ENCODE assay signal across 18 mouse cellular contexts in genomic region chr6:87875562-87875961, GRCm38 (mm10). TPM values are rescaled to one million over a fixed set of nuclear protein-coding genes. Genes with fewer than 3 reads are reported as not detected.
A peak's percentile ranks its signal among the peaks of the same experiment; 100 is the strongest.
DNase-seq lines count a peak whose midpoint lies in the region; ATAC-seq and TF ChIP-seq lines count a peak whose summit lies in the region.
"Had no signal": no experiment of that assay in that cellular context is flagged by ENCODE, and none has a peak within 500 bp of the region (broad histone marks: within the 10 kb centered on the region; RNA-seq: fewer than 3 reads in every experiment).

No protein-coding gene starts in this region.

- peak; percentile 64 for DNase-seq in kidney, adult 2 months
- DNase-seq in kidney, adult 11 months: no peak
- DNase-seq in natural killer cell, adult 2 months (ENCODE audit: low spot score in 2 of 2): no peak
- DNase-seq in Muller cell, postnatal 12 days (ENCODE audit: inconsistent ontology term): no peak
- no peak for DNase-seq in lung, adult 18-20 months
- DNase-seq: cerebellum, adult 9-11 months; left cerebral cortex, postnatal 4 days had no signal

- H3K4me3 ChIP-seq in kidney, adult 2 months (ENCODE audit: insufficient read depth, low read depth, low read length): no peak overlapping the region
- H3K4me3 ChIP-seq in E14TG2a.4 (replicated peaks; ENCODE audit: low read length): peak overlapping the region; percentile 61
- no peak overlapping the region for H3K4me3 ChIP-seq in embryonic fibroblast, embryonic 13.5 days (ENCODE audit: insufficient read depth, low read length)
- H3K4me3 ChIP-seq in liver, embryonic 15.5 days (replicated peaks): no peak overlapping the region
- H3K4me3 ChIP-seq: embryonic facial prominence, embryonic 15.5 days; heart, embryonic 10.5 days; hindbrain, embryonic 15.5 days; left cerebral cortex, adult 2 months; midbrain, embryonic 12.5 days had no signal

- H3K9me3 ChIP-seq in E14TG2a.4 (ENCODE audit: low read length): no peaks in the 10 kb centered on the region
- no peaks in the 10 kb centered on the region for H3K9me3 ChIP-seq in liver, embryonic 15.5 days (replicated peaks)
- H3K9me3 ChIP-seq: embryonic facial prominence, embryonic 15.5 days; heart, embryonic 10.5 days; hindbrain, embryonic 15.5 days; midbrain, embryonic 12.5 days had no signal

- H3K27me3 ChIP-seq in kidney, adult 2 months (replicated peaks; ENCODE audit: control insufficient read depth, insufficient read depth, low read length): no peaks in the 10 kb centered on the region
- no peaks in the 10 kb centered on the region for H3K27me3 ChIP-seq in E14TG2a.4 (ENCODE audit: insufficient read depth, low read length)
- no peaks in the 10 kb centered on the region for H3K27me3 ChIP-seq in liver, embryonic 15.5 days
- H3K27me3 ChIP-seq: embryonic facial prominence, embryonic 15.5 days; hindbrain, embryonic 15.5 days had no signal

- WGBS in kidney, adult 2 months: 49% methylated on average over 7 of the region's 7 CpGs
- WGBS in liver, embryonic 15.5 days (ENCODE audit: insufficient replicate concordance): 67% methylated on average over 7 of the region's 7 CpGs

- no peak for ATAC-seq in liver, embryonic 15.5 days (ENCODE audit: insufficient read depth)
- ATAC-seq: activated CD4-positive, CD25-positive, alpha-beta regulatory T cell, adult 4 months had no signal

- H3K4me2 ChIP-seq in liver, embryonic 15.5 days: no peak overlapping the region
- H3K4me2 ChIP-seq: embryonic facial prominence, embryonic 15.5 days; hindbrain, embryonic 15.5 days; midbrain, embryonic 12.5 days had no signal

- TF ChIP-seq CTCF in kidney, adult 2 months (conservative IDR thresholded peaks at IDR 0.05; ENCODE audit: insufficient read depth, insufficient read length, low read depth, low read length): no peak
- TF ChIP-seq CTCF in E14TG2a.4 (conservative IDR thresholded peaks at IDR 0.05; ENCODE audit: low read length): no peak
- no peak for TF ChIP-seq CTCF in embryonic fibroblast, embryonic 13.5 days (IDR thresholded peaks at IDR 0.05; ENCODE audit: borderline replicate concordance, insufficient read depth, low read length)

- H3K27ac ChIP-seq in kidney, adult 2 months (ENCODE audit: insufficient read depth, low read depth, low read length): no peak overlapping the region
- peak overlapping the region; percentile 84 for H3K27ac ChIP-seq in embryonic fibroblast, embryonic 13.5 days (ENCODE audit: insufficient read depth, low read length)
- H3K27ac ChIP-seq in liver, embryonic 15.5 days (replicated peaks): peak overlapping the region; percentile 19
- H3K27ac ChIP-seq: embryonic facial prominence, embryonic 15.5 days; hindbrain, embryonic 15.5 days; left cerebral cortex, adult 2 months; liver, embryonic 14.5 days; macrophage; midbrain, embryonic 12.5 days had no signal

- no peaks in the 10 kb centered on the region for H3K36me3 ChIP-seq in kidney, adult 2 months (ENCODE audit: control insufficient read depth, insufficient read depth, low read length)
- no peaks in the 10 kb centered on the region for H3K36me3 ChIP-seq in E14TG2a.4 (ENCODE audit: insufficient read depth, low read length)
- H3K36me3 ChIP-seq in liver, embryonic 15.5 days (replicated peaks): no peaks in the 10 kb centered on the region
- H3K36me3 ChIP-seq: embryonic facial prominence, embryonic 15.5 days; heart, embryonic 10.5 days; hindbrain, embryonic 15.5 days; midbrain, embryonic 12.5 days had no signal

- no peak overlapping the region for H3K9ac ChIP-seq in liver, embryonic 15.5 days
- H3K9ac ChIP-seq: embryonic facial prominence, embryonic 15.5 days; hindbrain, embryonic 15.5 days; liver, embryonic 14.5 days; midbrain, embryonic 12.5 days had no signal

- peaks cover 9% of the 10 kb centered on the region; the same call in 1 of the 2 replicates for H3K4me1 ChIP-seq in kidney, adult 2 months (ENCODE audit: control insufficient read depth, insufficient read depth, low read length)
- H3K4me1 ChIP-seq in E14TG2a.4 (replicated peaks; ENCODE audit: low read depth, low read length): peaks cover 40% of the 10 kb centered on the region
- H3K4me1 ChIP-seq in embryonic fibroblast, embryonic 13.5 days (ENCODE audit: control insufficient read depth, insufficient read depth, low read length): peaks cover 6% of the 10 kb centered on the region; the same call in 1 of the 2 replicates
- peaks cover 39% of the 10 kb centered on the region for H3K4me1 ChIP-seq in liver, embryonic 15.5 days (replicated peaks)
- H3K4me1 ChIP-seq: embryonic facial prominence, embryonic 15.5 days; hindbrain, embryonic 15.5 days; midbrain, embryonic 12.5 days had no signal

- TF ChIP-seq POLR2A in kidney, adult 2 months (IDR thresholded peaks at IDR 0.05; ENCODE audit: low read depth, low read length): no peak
- TF ChIP-seq POLR2A in embryonic fibroblast, embryonic 13.5 days (IDR thresholded peaks at IDR 0.05; ENCODE audit: low read depth, low read length): no peak

RNA-seq across cellular contexts. Expression of gene Copg1, which starts 12.1 kb away (rescaled TPM):
- 35.5 and 41.4 TPM in 2 replicates for polyA plus RNA-seq in kidney, adult 2 months (2012; rRNA removed)
- 230 TPM in 2 replicates for polyA plus RNA-seq in embryonic fibroblast, embryonic 13.5 days (2011; ENCODE audit: insufficient read length, low read depth, missing spikeins)
- 56.2 and 61.2 TPM in 2 replicates for polyA plus RNA-seq in liver, embryonic 15.5 days (2015; fragmentation: Nextera tagmentation; extraction: Ambion mirVana)

RNA-seq across cellular contexts. Expression of gene Cnbp, which starts 24.7 kb away (rescaled TPM):
- 175 and 184 TPM in 2 replicates for polyA plus RNA-seq in kidney, adult 2 months (2012; rRNA removed)
- polyA plus RNA-seq in embryonic fibroblast, embryonic 13.5 days (2011; ENCODE audit: insufficient read length, low read depth, missing spikeins): 353 and 374 TPM in 2 replicates
- 526 and 529 TPM in 2 replicates for polyA plus RNA-seq in liver, embryonic 15.5 days (2015; fragmentation: Nextera tagmentation; extraction: Ambion mirVana)

RNA-seq across cellular contexts. Expression of gene Isy1, which starts 37.0 kb away (rescaled TPM):
- polyA plus RNA-seq in kidney, adult 2 months (2012; rRNA removed): 14.1 and 18.4 TPM in 2 replicates
- 48.9 and 52.5 TPM in 2 replicates for polyA plus RNA-seq in embryonic fibroblast, embryonic 13.5 days (2011; ENCODE audit: insufficient read length, low read depth, missing spikeins)
- polyA plus RNA-seq in liver, embryonic 15.5 days (2015; fragmentation: Nextera tagmentation; extraction: Ambion mirVana): 21.7 and 24.1 TPM in 2 replicates

RNA-seq across cellular contexts. Expression of gene Hmces, which starts 38.2 kb away (rescaled TPM):
- polyA plus RNA-seq in kidney, adult 2 months (2012; rRNA removed): 19.8 and 21.2 TPM in 2 replicates
- 22.2 and 23.4 TPM in 2 replicates for polyA plus RNA-seq in embryonic fibroblast, embryonic 13.5 days (2011; ENCODE audit: insufficient read length, low read depth, missing spikeins)
- 18.9 and 19.2 TPM in 2 replicates for polyA plus RNA-seq in liver, embryonic 15.5 days (2015; fragmentation: Nextera tagmentation; extraction: Ambion mirVana)

RNA-seq across cellular contexts. Expression of gene Gm45140, which starts 40.0 kb away (rescaled TPM):
- polyA plus RNA-seq in kidney, adult 2 months (2012; rRNA removed): 0.53 and 0.77 TPM in 2 replicates
- polyA plus RNA-seq in embryonic fibroblast, embryonic 13.5 days (2011; ENCODE audit: insufficient read length, low read depth, missing spikeins): 2.5 and 8.9 TPM in 2 replicates
- polyA plus RNA-seq in liver, embryonic 15.5 days (2015; fragmentation: Nextera tagmentation; extraction: Ambion mirVana): 3.0 and 4.1 TPM in 2 replicates
